In genomic region chr2:76672134-76672745, GRCm38 (mm10) we compare ENCODE assay signal across 9 mouse cellular contexts. TPM values are rescaled to one million over a fixed set of nuclear protein-coding genes. Genes with fewer than 3 reads are reported as not detected.
A peak's percentile ranks its signal among the peaks of the same experiment; 100 is the strongest.
DNase-seq lines count a peak whose midpoint lies in the region; ATAC-seq and TF ChIP-seq lines count a peak whose summit lies in the region.
"Had no signal": no experiment of that assay in that cellular context is flagged by ENCODE, and none has a peak within 500 bp of the region (broad histone marks: within the 10 kb centered on the region; RNA-seq: fewer than 3 reads in every experiment).

No protein-coding gene starts in this region.

- H3K36me3 ChIP-seq in heart, embryonic 11.5 days (ENCODE audit: control insufficient read depth, insufficient read depth, low read length): no peaks in the 10 kb centered on the region
- peaks cover 22% of the 10 kb centered on the region for H3K36me3 ChIP-seq in G1E (replicated peaks)
- H3K36me3 ChIP-seq in heart, postnatal 0 days (replicated peaks; ENCODE audit: control insufficient read depth, insufficient read depth, low read length): no peaks in the 10 kb centered on the region
- no peaks in the 10 kb centered on the region for H3K36me3 ChIP-seq in midbrain, embryonic 12.5 days

- ATAC-seq in heart, embryonic 11.5 days (replicated peaks; ENCODE audit: insufficient number of reproducible peaks, low FRiP score, low TSS enrichment): no peak
- no peak for ATAC-seq in G1E (ENCODE audit: extremely low read depth, insufficient number of reproducible peaks, low FRiP score, poor library complexity, severe bottlenecking)
- no peak for ATAC-seq in heart, postnatal 0 days (ENCODE audit: insufficient read depth, low read depth)
- ATAC-seq in midbrain, embryonic 12.5 days (ENCODE audit: low FRiP score, low read depth): no peak
- no peak for ATAC-seq in granulocyte monocyte progenitor cell, adult 5-6 weeks (replicated peaks; ENCODE audit: poor library complexity, severe bottlenecking)

- intact Hi-C loops in left cerebral cortex, postnatal 36 days (cut with DNase I): loop anchor here (2.0 kb wide), 1 partner anchor 23 kb away; the partner anchor contains the start of genes Pjvk and Prkra

- 32% methylated on average over 9 of the region's 9 CpGs for WGBS in heart, embryonic 11.5 days (ENCODE audit: insufficient replicate concordance)
- 20% methylated on average over 9 of the region's 9 CpGs for WGBS in heart, postnatal 0 days
- 46% methylated on average over 9 of the region's 9 CpGs for WGBS in midbrain, embryonic 12.5 days

- H3K27ac ChIP-seq in heart, embryonic 11.5 days (ENCODE audit: low read depth, low read length): peak overlapping the region; percentile 85
- H3K27ac ChIP-seq in heart, postnatal 0 days (ENCODE audit: low read depth): peak overlapping the region; percentile 82
- H3K27ac ChIP-seq in midbrain, embryonic 12.5 days (replicated peaks): peak overlapping the region; percentile 62

- H3K4me2 ChIP-seq in heart, embryonic 11.5 days: peak overlapping the region; percentile 88
- H3K4me2 ChIP-seq in heart, postnatal 0 days (ENCODE audit: low read depth, low read length): peak overlapping the region; percentile 70
- H3K4me2 ChIP-seq in midbrain, embryonic 12.5 days (replicated peaks): peak overlapping the region; percentile 57

- H3K27me3 ChIP-seq in heart, embryonic 11.5 days (ENCODE audit: control insufficient read depth, insufficient read depth, low read length): no peaks in the 10 kb centered on the region
- H3K27me3 ChIP-seq in G1E (ENCODE audit: insufficient read depth, low read length): no peaks in the 10 kb centered on the region
- H3K27me3 ChIP-seq in heart, postnatal 0 days (ENCODE audit: control insufficient read depth, insufficient read depth, low read length): no peaks in the 10 kb centered on the region
- H3K27me3 ChIP-seq in midbrain, embryonic 12.5 days: no peaks in the 10 kb centered on the region
- H3K27me3 ChIP-seq: Patski had no signal

- peak overlapping the region; percentile 54 for H3K4me3 ChIP-seq in heart, embryonic 11.5 days (ENCODE audit: low read depth, low read length)
- H3K4me3 ChIP-seq in G1E (ENCODE audit: low read depth, low read length): peak overlapping the region; percentile 70
- peak overlapping the region; percentile 52 for H3K4me3 ChIP-seq in heart, postnatal 0 days (ENCODE audit: low read depth, low read length)
- H3K4me3 ChIP-seq in midbrain, embryonic 12.5 days: peak overlapping the region; percentile 43

- TF ChIP-seq EP300 in heart, postnatal 0 days (IDR thresholded peaks at IDR 0.05; ENCODE audit: low read depth): no peak

- no peak for TF ChIP-seq CTCF in G1E (IDR thresholded peaks at IDR 0.05; ENCODE audit: low read depth, low read length)
- TF ChIP-seq CTCF in heart, postnatal 0 days (IDR thresholded peaks at IDR 0.05; ENCODE audit: low read depth): no peak

- H3K4me1 ChIP-seq in heart, embryonic 11.5 days (ENCODE audit: control insufficient read depth, insufficient read depth, low read length): peaks cover 16% of the 10 kb centered on the region
- H3K4me1 ChIP-seq in G1E (ENCODE audit: insufficient read depth, low read depth, low read length): peaks cover 40% of the 10 kb centered on the region
- H3K4me1 ChIP-seq in heart, postnatal 0 days (ENCODE audit: control insufficient read depth, insufficient read depth): peaks cover 13% of the 10 kb centered on the region; the same call in 1 of the 2 replicates
- H3K4me1 ChIP-seq in midbrain, embryonic 12.5 days: peaks cover 17% of the 10 kb centered on the region

- H3K9me3 ChIP-seq in heart, embryonic 11.5 days (replicated peaks; ENCODE audit: control insufficient read depth, low read length): no peaks in the 10 kb centered on the region
- no peaks in the 10 kb centered on the region for H3K9me3 ChIP-seq in G1E (replicated peaks)
- H3K9me3 ChIP-seq in heart, postnatal 0 days (replicated peaks; ENCODE audit: control insufficient read depth, low read length): no peaks in the 10 kb centered on the region
- no peaks in the 10 kb centered on the region for H3K9me3 ChIP-seq in midbrain, embryonic 12.5 days

- DNase-seq in heart, adult 9 months (ENCODE audit: low spot score in 2 of 2): no peak
- DNase-seq in G1E (ENCODE audit: low spot score): no peak
- DNase-seq in heart, postnatal 0 days (ENCODE audit: low spot score): no peak
- no peak for DNase-seq in left cerebral cortex, postnatal 36 days (ENCODE audit: low spot score in 2 of 2)
- no peak for DNase-seq in kidney, postnatal 4 days

- peak overlapping the region; percentile 84 for H3K9ac ChIP-seq in heart, embryonic 11.5 days (ENCODE audit: low read depth, low read length)
- peak overlapping the region; percentile 60 for H3K9ac ChIP-seq in heart, postnatal 0 days (replicated peaks; ENCODE audit: low read depth, low read length)
- peak overlapping the region; percentile 51 for H3K9ac ChIP-seq in midbrain, embryonic 12.5 days (replicated peaks)

RNA-seq across cellular contexts. Expression of gene Fkbp7, which starts 0.7 kb away (rescaled TPM):
- polyA plus RNA-seq in heart, embryonic 11.5 days (2014; fragmentation: Nextera tagmentation; extraction: Ambion mirVana): 56.5 and 60.8 TPM in 2 replicates
- total RNA-seq in G1E (2014; fragmentation: Nextera tagmentation) (9.9 and 18.1 TPM in 2 replicates), G1E (2017) (3.1 and 5.3 TPM in 2 replicates)
- 0.19 and 0.29 TPM in 2 replicates for polyA plus RNA-seq in G1E (2012)
- 16.9 and 36.3 TPM in 2 replicates for total RNA-seq in heart, postnatal 0 days (2014; rRNA removed; ENCODE audit: low replicate concordance)
- 76.6 and 80.1 TPM in 2 replicates for polyA plus RNA-seq in heart, postnatal 0 days (2015; fragmentation: Nextera tagmentation; extraction: Ambion mirVana)
- 18.7 and 22.6 TPM in 2 replicates for polyA plus RNA-seq in midbrain, embryonic 12.5 days (2016; fragmentation: Nextera tagmentation; extraction: Ambion mirVana)
- 6.9 and 18.4 TPM in 2 replicates for total RNA-seq in granulocyte monocyte progenitor cell, adult 5-6 weeks (2014; fragmentation: Nextera tagmentation)
- 10.6 and 13.3 TPM in 2 replicates for total RNA-seq in granulocyte monocyte progenitor cell, adult 5-6 weeks (2017)
- total RNA-seq in left cerebral cortex, postnatal 36 days (2021): 1 to 10 TPM; 3.6 to 6.1 TPM

RNA-seq across cellular contexts. Expression of gene Plekha3, which starts 2.8 kb away (rescaled TPM):
- 9.9 and 11.5 TPM in 2 replicates for polyA plus RNA-seq in heart, embryonic 11.5 days (2014; fragmentation: Nextera tagmentation; extraction: Ambion mirVana)
- total RNA-seq in G1E (2014; fragmentation: Nextera tagmentation) (28.8 and 30.5 TPM in 2 replicates), G1E (2017) (18.5 and 24.6 TPM in 2 replicates)
- 2.7 and 3.3 TPM in 2 replicates for polyA plus RNA-seq in G1E (2012)
- total RNA-seq in heart, postnatal 0 days (2014; rRNA removed; ENCODE audit: low replicate concordance): 6.4 and 10.4 TPM in 2 replicates
- 8.1 and 8.4 TPM in 2 replicates for polyA plus RNA-seq in heart, postnatal 0 days (2015; fragmentation: Nextera tagmentation; extraction: Ambion mirVana)
- polyA plus RNA-seq in midbrain, embryonic 12.5 days (2016; fragmentation: Nextera tagmentation; extraction: Ambion mirVana): 15.4 and 17.6 TPM in 2 replicates
- total RNA-seq in granulocyte monocyte progenitor cell, adult 5-6 weeks (2014; fragmentation: Nextera tagmentation): 17.4 and 29.5 TPM in 2 replicates
- total RNA-seq in granulocyte monocyte progenitor cell, adult 5-6 weeks (2017): 23.1 and 23.2 TPM in 2 replicates
- 10 to 100 TPM; 36.4 to 38.9 TPM for total RNA-seq in left cerebral cortex, postnatal 36 days (2021)

RNA-seq across cellular contexts. Expression of gene Pjvk, which starts 24.0 kb away (rescaled TPM):
- 0.19 TPM in 1 of 2 replicates, not detected in the other for polyA plus RNA-seq in heart, embryonic 11.5 days (2014; fragmentation: Nextera tagmentation; extraction: Ambion mirVana)
- not detected in 2 replicates for total RNA-seq in G1E (2014; fragmentation: Nextera tagmentation)
- 0.27 TPM in 1 of 2 replicates, not detected in the other for total RNA-seq in G1E (2017)
- polyA plus RNA-seq in G1E (2012): not detected in 2 replicates
- total RNA-seq in heart, postnatal 0 days (2014; rRNA removed; ENCODE audit: low replicate concordance): not detected in 2 replicates
- polyA plus RNA-seq in heart, postnatal 0 days (2015; fragmentation: Nextera tagmentation; extraction: Ambion mirVana): 0.11 and 0.29 TPM in 2 replicates
- 1.0 TPM in 2 replicates for polyA plus RNA-seq in midbrain, embryonic 12.5 days (2016; fragmentation: Nextera tagmentation; extraction: Ambion mirVana)
- not detected in 2 replicates for total RNA-seq in granulocyte monocyte progenitor cell, adult 5-6 weeks (2014; fragmentation: Nextera tagmentation)
- total RNA-seq in granulocyte monocyte progenitor cell, adult 5-6 weeks (2017): not detected in 2 replicates
- under 1 TPM in 1 of 2 experiments, not detected in 1; 0.35 TPM for total RNA-seq in left cerebral cortex, postnatal 36 days (2021)

RNA-seq across cellular contexts. Expression of gene Prkra, which starts 24.4 kb away (rescaled TPM):
- polyA plus RNA-seq in heart, embryonic 11.5 days (2014; fragmentation: Nextera tagmentation; extraction: Ambion mirVana): 41.1 and 42.0 TPM in 2 replicates
- total RNA-seq in G1E (2014; fragmentation: Nextera tagmentation) (18.6 and 24.2 TPM in 2 replicates), G1E (2017) (21.3 and 23.1 TPM in 2 replicates)
- polyA plus RNA-seq in G1E (2012): 7.4 and 9.6 TPM in 2 replicates
- 31.8 and 32.0 TPM in 2 replicates for total RNA-seq in heart, postnatal 0 days (2014; rRNA removed; ENCODE audit: low replicate concordance)
- polyA plus RNA-seq in heart, postnatal 0 days (2015; fragmentation: Nextera tagmentation; extraction: Ambion mirVana): 25.2 and 26.9 TPM in 2 replicates
- polyA plus RNA-seq in midbrain, embryonic 12.5 days (2016; fragmentation: Nextera tagmentation; extraction: Ambion mirVana): 86.2 and 87.9 TPM in 2 replicates
- total RNA-seq in granulocyte monocyte progenitor cell, adult 5-6 weeks (2014; fragmentation: Nextera tagmentation): 22.3 and 23.1 TPM in 2 replicates
- 17.3 and 17.7 TPM in 2 replicates for total RNA-seq in granulocyte monocyte progenitor cell, adult 5-6 weeks (2017)
- 10 to 100 TPM; 13.7 to 14.6 TPM for total RNA-seq in left cerebral cortex, postnatal 36 days (2021)
